ENCODE assay signal across 8 mouse cellular contexts in the genomic region with DNA sequence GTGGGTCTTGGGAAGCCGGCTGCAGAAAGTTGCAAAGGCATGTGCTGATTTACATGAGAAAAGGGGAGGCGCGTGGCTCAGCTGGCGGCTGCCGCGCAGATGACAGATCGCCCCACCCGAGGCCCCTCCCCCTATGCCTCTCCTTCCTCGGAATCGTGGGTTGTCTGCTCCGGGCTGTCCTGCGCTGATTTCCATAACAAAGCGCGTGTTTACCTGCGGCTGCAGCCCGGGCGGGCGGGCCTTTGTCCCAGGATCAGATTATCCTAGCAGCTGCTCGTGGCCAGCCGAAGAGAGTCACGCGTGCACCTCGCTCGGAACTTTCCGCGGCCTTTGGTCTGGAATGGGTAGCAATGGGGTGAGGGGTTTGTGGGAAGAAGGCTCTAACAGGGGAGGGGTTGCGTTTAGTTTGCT. TPM values are rescaled to one million over a fixed set of nuclear protein-coding genes. Genes with fewer than 3 reads are reported as not detected.
DNase-seq lines count a peak whose midpoint lies in the region; ATAC-seq lines count a peak whose summit lies in the region.

No protein-coding gene starts in this region.

- peak; percentile 29 for DNase-seq in gastrocnemius, adult 18-20 months (ENCODE audit: low spot score)
- DNase-seq in gastrocnemius, postnatal 10 days, result no peak
- DNase-seq in adrenal gland, adult 18-20 months (ENCODE audit: low spot score in 2 of 2), result peak; percentile 43 to 48
- DNase-seq in forebrain, embryonic 14.5 days (ENCODE audit: low spot score), result peak; percentile 87
- DNase-seq in liver, embryonic 13.5 days, result no peak
- DNase-seq in naive thymus-derived CD4-positive, alpha-beta T cell, adult 2 months (ENCODE audit: low read depth), result peak; percentile 16

- H3K4me3 ChIP-seq in forebrain, embryonic 14.5 days (ENCODE audit: low read depth, low read length), result peak overlapping the region; percentile 40
- peak overlapping the region; percentile 40 for H3K4me3 ChIP-seq in intestine, embryonic 15.5 days (replicated peaks)
- peak overlapping the region; percentile 43 for H3K4me3 ChIP-seq in liver, embryonic 13.5 days (replicated peaks)

- H3K36me3 ChIP-seq in forebrain, embryonic 14.5 days (ENCODE audit: control insufficient read depth, insufficient read depth, low read length), result no peaks in the 10 kb centered on the region
- H3K36me3 ChIP-seq in intestine, embryonic 15.5 days, result no peaks in the 10 kb centered on the region
- no peaks in the 10 kb centered on the region for H3K36me3 ChIP-seq in liver, embryonic 13.5 days

- peak overlapping the region; percentile 86 for H3K4me2 ChIP-seq in forebrain, embryonic 14.5 days (ENCODE audit: low read length)
- peak overlapping the region; percentile 72 for H3K4me2 ChIP-seq in intestine, embryonic 15.5 days (replicated peaks)
- H3K4me2 ChIP-seq in liver, embryonic 13.5 days, result peak overlapping the region; percentile 57

- peak; percentile 51 for ATAC-seq in forebrain, embryonic 14.5 days
- ATAC-seq in intestine, embryonic 15.5 days, result peak; percentile 66
- no peak for ATAC-seq in liver, embryonic 13.5 days (ENCODE audit: low read depth)
- ATAC-seq in megakaryocyte-erythroid progenitor cell, adult 5-6 weeks (replicated peaks; ENCODE audit: low FRiP score, low TSS enrichment, poor library complexity, severe bottlenecking), result no peak

- peak overlapping the region; percentile 66 for H3K9ac ChIP-seq in forebrain, embryonic 14.5 days (ENCODE audit: low read length)
- peak overlapping the region; percentile 51 for H3K9ac ChIP-seq in intestine, embryonic 15.5 days
- H3K9ac ChIP-seq in liver, embryonic 13.5 days, result no peak overlapping the region

- peaks cover 32% of the 10 kb centered on the region for H3K4me1 ChIP-seq in forebrain, embryonic 14.5 days (ENCODE audit: control insufficient read depth, insufficient read depth, low read length)
- peaks cover 31% of the 10 kb centered on the region for H3K4me1 ChIP-seq in intestine, embryonic 15.5 days (replicated peaks)
- peaks cover 17% of the 10 kb centered on the region for H3K4me1 ChIP-seq in liver, embryonic 13.5 days (replicated peaks)

- WGBS in forebrain, embryonic 14.5 days, result 0% methylated on average over 27 of the region's 27 CpGs
- WGBS in intestine, embryonic 15.5 days, result under 1% methylated on average over 27 of the region's 27 CpGs
- WGBS in liver, embryonic 13.5 days (ENCODE audit: insufficient replicate concordance), result 2% methylated on average over 27 of the region's 27 CpGs

- H3K27me3 ChIP-seq in forebrain, embryonic 14.5 days (replicated peaks; ENCODE audit: control insufficient read depth, insufficient read depth, low read length), result no peaks in the 10 kb centered on the region
- peaks cover 10% of the 10 kb centered on the region for H3K27me3 ChIP-seq in intestine, embryonic 15.5 days (replicated peaks)
- H3K27me3 ChIP-seq in liver, embryonic 13.5 days, result peaks cover 85% of the 10 kb centered on the region

- H3K9me3 ChIP-seq in forebrain, embryonic 14.5 days (replicated peaks; ENCODE audit: control insufficient read depth, low read length), result no peaks in the 10 kb centered on the region
- no peaks in the 10 kb centered on the region for H3K9me3 ChIP-seq in intestine, embryonic 15.5 days
- H3K9me3 ChIP-seq in liver, embryonic 13.5 days (replicated peaks), result no peaks in the 10 kb centered on the region

- peak overlapping the region; percentile 80 for H3K27ac ChIP-seq in forebrain, embryonic 14.5 days (ENCODE audit: low read depth, low read length)
- H3K27ac ChIP-seq in intestine, embryonic 15.5 days, result peak overlapping the region; percentile 60
- no peak overlapping the region for H3K27ac ChIP-seq in liver, embryonic 13.5 days

RNA-seq across cellular contexts. Expression of a gene that starts 4.0 kb away (rescaled TPM):
- 1 to 10 TPM; 2.2 to 4.7 TPM for total RNA-seq in gastrocnemius, adult 18-20 months (2021)
- 10 to 100 TPM; 10.3 to 14.7 TPM for total RNA-seq in gastrocnemius, postnatal 10 days (2021)
- total RNA-seq in adrenal gland, adult 18-20 months (2021), result 1 to 10 TPM; 4.1 to 7.0 TPM
- 24.3 and 29.4 TPM in 2 replicates for polyA plus RNA-seq in forebrain, embryonic 14.5 days (2014; fragmentation: Nextera tagmentation; extraction: Ambion mirVana)
- polyA plus RNA-seq in intestine, embryonic 15.5 days (2015; fragmentation: Nextera tagmentation; extraction: Ambion mirVana), result 20.7 and 23.3 TPM in 2 replicates
- 1.1 and 1.3 TPM in 2 replicates for polyA plus RNA-seq in liver, embryonic 13.5 days (2015; fragmentation: Nextera tagmentation; extraction: Ambion mirVana)
- not detected in 2 replicates for total RNA-seq in megakaryocyte-erythroid progenitor cell, adult 5-6 weeks (2014; fragmentation: Nextera tagmentation)
- total RNA-seq in megakaryocyte-erythroid progenitor cell, adult 5-6 weeks (2017), result 0.28 and 1.0 TPM in 2 replicates

RNA-seq across cellular contexts. Expression of a gene that starts 15.4 kb away (rescaled TPM):
- 1 to 10 TPM; 9.8 to 10.0 TPM for total RNA-seq in gastrocnemius, adult 18-20 months (2021)
- 10 to 100 TPM in 1 of 2 experiments, 1 to 10 TPM in 1; 9.8 to 12.0 TPM for total RNA-seq in gastrocnemius, postnatal 10 days (2021)
- total RNA-seq in adrenal gland, adult 18-20 months (2021), result 10 to 100 TPM; 19.9 to 22.1 TPM
- 36.0 and 45.3 TPM in 2 replicates for polyA plus RNA-seq in forebrain, embryonic 14.5 days (2014; fragmentation: Nextera tagmentation; extraction: Ambion mirVana)
- 26.9 and 27.7 TPM in 2 replicates for polyA plus RNA-seq in intestine, embryonic 15.5 days (2015; fragmentation: Nextera tagmentation; extraction: Ambion mirVana)
- polyA plus RNA-seq in liver, embryonic 13.5 days (2015; fragmentation: Nextera tagmentation; extraction: Ambion mirVana), result 6.3 and 7.3 TPM in 2 replicates
- 8.0 and 11.9 TPM in 2 replicates for total RNA-seq in megakaryocyte-erythroid progenitor cell, adult 5-6 weeks (2014; fragmentation: Nextera tagmentation)
- total RNA-seq in megakaryocyte-erythroid progenitor cell, adult 5-6 weeks (2017), result 9.8 and 11.0 TPM in 2 replicates

Comparison
In these comparisons a context has a peak if more than half of its experiments do, and no peak if none do; other contexts are left out.
1. DNase-seq: peak in gastrocnemius, adult 18-20 months (single experiment), adrenal gland, adult 18-20 months (2 of 2), forebrain, embryonic 14.5 days (single experiment) and naive thymus-derived CD4-positive, alpha-beta T cell, adult 2 months (single experiment); none in gastrocnemius, postnatal 10 days (single experiment) and liver, embryonic 13.5 days (single experiment).
2. ATAC-seq: peak in forebrain, embryonic 14.5 days (single experiment) and intestine, embryonic 15.5 days (single experiment); none in liver, embryonic 13.5 days (single experiment) and megakaryocyte-erythroid progenitor cell, adult 5-6 weeks (single experiment).
3. Peak in every context shown above with its lines, with median percentiles within 50 percentile points of each other: H3K4me2 ChIP-seq and H3K4me3 ChIP-seq.